Mouse (Mus musculus) hindbrain, embryonic 14.5 days (tissue): Measurements from ENCODE around the gene Cnbp. TPM values are rescaled to one million over a fixed set of nuclear protein-coding genes. Genes with fewer than 3 reads are reported as not detected.

Experiments used
- ATAC-seq: fragments of 200-750 bp; cut with Nextera tagmentation; 2 replicates; pipeline ENCODE4 v1.8.0; 2017; ENCODE audit warnings: moderate number of reproducible peaks, mild to moderate bottlenecking, moderate TSS enrichment, moderate library complexity; ENCODE audit not compliant: low FRiP score
- DNase-seq: peaks from one replicate; pipeline ENCODE4 v3.0.0-alpha.2; 2015; ENCODE audit warnings: low spot score
- H3K27ac ChIP-seq: fragments of 300-500 bp; sonication (generic); 2 replicates; pipeline ENCODE4 v1.5.1; 2014; ENCODE audit warnings: mild to moderate bottlenecking, moderate library complexity
- H3K27me3 ChIP-seq: fragments of 300-500 bp; sonication (generic); 2 replicates; pipeline ENCODE4 v1.6.1; 2014; ENCODE audit warnings: mild to moderate bottlenecking, low read length, mixed read lengths; ENCODE audit not compliant: control insufficient read depth, insufficient read depth
- H3K36me3 ChIP-seq: fragments of 300-500 bp; sonication (generic); replicated peaks from 2 replicates; pipeline ENCODE4 v1.6.1; 2014; ENCODE audit not compliant: control insufficient read depth, insufficient read depth
- H3K4me1 ChIP-seq: fragments of 300-500 bp; sonication (generic); replicated peaks from 2 replicates; pipeline ENCODE4 v1.6.1; 2014; ENCODE audit warnings: antibody characterized with exemption, low read length, mixed read lengths; ENCODE audit not compliant: control insufficient read depth, insufficient read depth
- H3K4me2 ChIP-seq: fragments of 300-500 bp; sonication (generic); replicated peaks from 2 replicates; pipeline ENCODE4 v1.6.1; 2014; ENCODE audit warnings: mild to moderate bottlenecking, moderate library complexity
- H3K4me3 ChIP-seq: fragments of 300-500 bp; sonication (generic); replicated peaks from 2 replicates; pipeline ENCODE4 v1.5.1; 2014; ENCODE audit warnings: mild to moderate bottlenecking, low read length
- H3K9ac ChIP-seq: fragments of 300-500 bp; sonication (generic); 2 replicates; pipeline ENCODE4 v1.6.1; 2014
- H3K9me3 ChIP-seq: fragments of 300-500 bp; sonication (generic); 2 replicates; pipeline ENCODE4 v1.6.1; 2016; ENCODE audit warnings: low read length; ENCODE audit not compliant: control insufficient read depth
- WGBS: fragments of 180-500 bp; shearing (Covaris S2); extraction: QIAGEN DNeasy Blood & Tissue Kit; methylation state at CpG from one replicate; pipeline ENCODE4 v1.1.7; 2014; 5-methylcytosine and 5-hydroxymethylcytosine counted together
- polyA plus RNA-seq: library from polyadenylated mRNA; unstranded; fragments of >200 nt; fragmentation: Nextera tagmentation; extraction: Ambion mirVana; gene quantifications from 2 replicates; pipeline ENCODE4 v1.2.1, GENCODE M21; 2014

Cnbp gene
- polyA plus RNA-seq, 1 experiment from 2014 or later: 555 TPM

DNA sequence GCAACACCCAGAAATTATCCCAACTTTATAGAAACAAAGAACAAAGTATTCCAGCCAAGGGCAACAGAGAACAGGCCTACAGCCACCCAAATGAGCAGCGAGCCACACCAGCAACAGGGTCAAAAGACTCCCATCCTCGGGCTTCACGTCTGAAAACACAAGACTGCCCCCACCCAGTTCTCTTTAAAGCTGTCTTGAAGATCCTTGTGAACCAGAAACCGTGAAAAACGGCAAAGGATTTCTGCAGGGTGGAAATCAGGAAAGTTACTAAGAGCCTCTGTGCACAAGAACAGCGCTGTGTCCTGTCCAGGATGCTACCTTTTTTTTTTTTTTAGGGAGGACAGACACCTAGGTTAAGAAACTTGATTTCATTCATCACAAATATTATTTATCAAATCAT lies 40.6 kb downstream of the Cnbp start:
- Histone ChIP-seq H3K27ac (no peak overlapping the region), H3K4me3 (peak overlapping the region; percentile 57), H3K27me3 (no peaks in the 10 kb centered on the region), H3K36me3 (peaks cover 20% of the 10 kb centered on the region), H3K9ac (0 out of 2 replicates have a peak overlapping the region, but pooled peaks have one; percentile 74), H3K9me3 (no peaks in the 10 kb centered on the region), H3K4me2 (peak overlapping the region; percentile 74), H3K4me1 (peaks cover 12% of the 10 kb centered on the region)
- 46% methylated on average over 6 of the region's 6 CpGs for WGBS
- DNase-seq (no peak), ATAC-seq (no peak)

DNA sequence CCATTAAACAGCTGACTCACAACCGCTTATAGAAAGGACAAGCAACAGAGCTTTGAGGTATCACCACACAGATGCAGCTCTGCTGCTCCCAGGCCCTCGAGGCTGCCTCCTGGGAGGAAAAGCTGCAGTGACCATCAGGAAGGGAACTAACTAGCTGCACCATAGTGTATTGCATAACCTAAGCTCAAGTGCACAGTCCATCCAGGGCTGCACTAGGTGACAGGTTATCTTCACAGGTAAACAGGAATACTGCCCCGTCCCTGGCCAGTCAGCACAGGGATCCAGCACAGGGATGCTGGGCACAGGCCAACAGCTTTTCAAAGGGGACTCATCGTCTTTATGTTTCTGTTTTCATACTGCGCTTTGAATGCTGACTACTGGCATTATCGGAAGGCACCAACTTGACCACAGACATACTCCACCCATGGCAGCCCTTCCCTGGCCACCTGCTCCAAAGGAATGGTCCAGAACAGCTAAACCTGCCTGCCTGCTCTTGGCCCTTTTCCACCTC lies 41.2 kb downstream of the Cnbp start:
- H3K4me1 ChIP-seq: peaks cover 12% of the 10 kb centered on the region
- no peaks in the 10 kb centered on the region for H3K9me3 ChIP-seq
- no peak overlapping the region for H3K4me3 ChIP-seq
- ATAC-seq (no peak), DNase-seq (no peak)
- H3K36me3 ChIP-seq: peaks cover 17% of the 10 kb centered on the region; the same call in 1 of the 2 replicates
- 92% methylated on average over 6 of the region's 6 CpGs for WGBS
- no peak overlapping the region for H3K27ac ChIP-seq
- H3K9ac ChIP-seq: 0 out of 2 replicates have a peak overlapping the region, but pooled peaks have one; percentile 3
- no peaks in the 10 kb centered on the region for H3K27me3 ChIP-seq
- H3K4me2 ChIP-seq: peak overlapping the region; percentile 74

DNA sequence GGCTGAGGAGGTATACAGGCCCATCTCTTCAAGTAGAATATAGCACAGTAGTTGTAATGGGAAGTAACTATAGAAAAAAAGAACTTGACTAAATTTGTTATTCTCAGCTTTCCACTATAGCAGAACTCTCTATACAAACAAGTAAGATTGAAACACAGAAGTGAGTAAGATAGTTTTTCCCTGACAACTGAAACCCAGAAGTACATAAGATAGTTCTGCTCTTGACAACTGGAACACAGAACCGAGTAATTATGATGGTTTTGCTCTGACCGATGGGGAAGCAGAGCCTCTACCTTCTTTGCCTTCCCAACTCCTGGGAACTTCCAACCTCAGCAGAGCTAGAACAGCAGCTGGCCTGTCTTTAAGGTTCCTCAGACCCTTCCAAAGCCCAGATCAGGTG lies 41.8 kb downstream of the Cnbp start:
- no peak overlapping the region for H3K4me2 ChIP-seq
- no peaks in the 10 kb centered on the region for H3K9me3 ChIP-seq
- H3K4me3 ChIP-seq: no peak overlapping the region
- DNase-seq (no peak), ATAC-seq (no peak)
- H3K4me1 ChIP-seq: peaks cover 12% of the 10 kb centered on the region
- no peak overlapping the region for H3K27ac ChIP-seq
- peaks cover 13% of the 10 kb centered on the region; the same call in 1 of the 2 replicates for H3K36me3 ChIP-seq
- H3K27me3 ChIP-seq: no peaks in the 10 kb centered on the region
- H3K9ac ChIP-seq: 0 out of 2 replicates have a peak overlapping the region, but pooled peaks have one; percentile 3
- 90% methylated on average over 2 of the region's 2 CpGs for WGBS

DNA sequence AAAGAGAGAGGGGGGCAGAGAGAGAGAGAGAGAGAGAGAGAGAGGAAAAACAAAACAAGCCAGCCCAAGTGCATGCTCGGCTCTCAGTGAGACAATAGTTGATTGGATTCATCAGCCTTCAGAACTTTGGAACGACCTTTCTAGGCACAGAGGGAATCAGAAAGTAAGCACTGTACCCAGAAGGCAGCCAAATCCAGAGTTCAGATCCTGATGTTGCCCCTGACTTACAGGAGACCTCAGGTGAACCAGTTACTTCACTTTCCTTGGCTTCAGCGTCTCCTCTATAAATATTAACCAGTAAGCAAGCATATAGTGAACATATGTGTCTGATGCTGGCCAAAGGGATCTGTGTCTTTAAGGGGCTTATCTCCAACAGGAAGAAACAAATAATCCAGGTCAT lies 42.4 kb downstream of the Cnbp start:
- H3K4me3 ChIP-seq: no peak overlapping the region
- no peaks in the 10 kb centered on the region for H3K9me3 ChIP-seq
- 80% methylated on average over 3 of the region's 3 CpGs for WGBS
- no peaks in the 10 kb centered on the region for H3K27me3 ChIP-seq
- no peak overlapping the region for H3K4me2 ChIP-seq
- H3K27ac ChIP-seq: no peak overlapping the region
- no peak overlapping the region for H3K9ac ChIP-seq
- ATAC-seq (no peak), DNase-seq (no peak)
- H3K4me1 ChIP-seq: peaks cover 12% of the 10 kb centered on the region
- peaks cover 8% of the 10 kb centered on the region; the same call in 1 of the 2 replicates for H3K36me3 ChIP-seq

DNA sequence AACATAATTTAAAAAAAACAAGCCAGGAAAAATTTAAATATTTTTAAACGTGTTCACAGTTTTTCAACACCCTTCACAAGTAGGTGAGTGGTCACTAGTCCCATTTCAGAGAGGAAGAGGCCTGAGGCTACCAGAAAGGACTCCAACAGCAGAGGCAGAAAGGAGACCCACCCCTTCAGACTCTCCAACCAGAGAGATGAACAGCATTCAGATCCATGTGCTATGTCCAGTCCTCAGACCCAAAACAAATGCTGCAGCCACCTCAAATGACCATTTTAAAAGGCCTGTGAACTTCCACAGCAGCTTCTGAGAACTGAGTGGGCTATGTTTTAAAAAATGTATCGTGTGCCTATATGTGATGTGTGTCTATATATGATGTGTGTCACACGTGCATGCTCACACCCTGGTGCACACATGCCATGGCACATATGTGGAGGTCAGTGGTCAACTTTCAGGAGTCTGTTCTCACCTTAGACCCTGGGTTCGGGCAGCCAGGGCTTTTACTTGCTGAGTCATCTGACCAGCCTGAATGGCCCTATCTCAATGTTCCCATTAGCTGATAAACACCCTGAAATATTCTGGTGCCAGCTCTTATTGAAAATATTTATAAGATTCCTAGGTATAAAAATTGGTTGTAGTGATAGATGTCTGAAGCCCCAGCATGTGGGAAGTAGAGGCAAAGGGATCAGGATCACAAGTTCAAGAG lies 43.0 kb downstream of the Cnbp start:
- H3K9me3 ChIP-seq: no peaks in the 10 kb centered on the region
- ATAC-seq (no peak), DNase-seq (no peak)
- H3K9ac ChIP-seq: no peak overlapping the region
- H3K4me2 ChIP-seq: no peak overlapping the region
- 86% methylated on average over 4 of the region's 4 CpGs for WGBS
- H3K27me3 ChIP-seq: no peaks in the 10 kb centered on the region
- H3K27ac ChIP-seq: no peak overlapping the region
- peaks cover 12% of the 10 kb centered on the region for H3K4me1 ChIP-seq
- H3K36me3 ChIP-seq: 0 out of 2 replicates have a peak, but pooled peaks cover 4% of the 10 kb centered on the region
- H3K4me3 ChIP-seq: no peak overlapping the region

DNA sequence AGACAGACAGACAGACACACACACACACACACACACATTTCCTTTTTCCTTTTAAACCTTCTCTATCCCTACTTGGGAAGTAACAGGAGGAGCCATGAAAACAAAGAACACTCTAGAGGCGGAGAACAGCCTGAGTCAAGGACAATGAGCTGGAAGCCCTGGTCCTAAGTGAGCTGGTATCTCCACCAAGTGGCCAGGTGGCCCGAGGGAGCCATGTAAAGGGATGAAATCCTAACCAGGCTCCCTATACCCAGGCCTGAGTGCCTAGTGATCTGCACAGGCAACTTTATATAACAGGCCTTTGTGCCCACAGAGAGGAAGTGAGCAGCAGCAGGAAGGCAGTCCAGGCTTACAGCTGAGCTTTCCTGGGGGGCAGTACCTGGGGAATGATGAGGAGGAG lies 44.0 kb downstream of the Cnbp start:
- ATAC-seq: no peak
- Histone ChIP-seq H3K36me3 (0 out of 2 replicates have a peak, but pooled peaks cover 4% of the 10 kb centered on the region), H3K4me2 (no peak overlapping the region), H3K9ac (no peak overlapping the region), H3K9me3 (no peaks in the 10 kb centered on the region), H3K27ac (no peak overlapping the region), H3K4me3 (no peak overlapping the region), H3K4me1 (peaks cover 9% of the 10 kb centered on the region), H3K27me3 (no peaks in the 10 kb centered on the region)
- 65% methylated on average over 2 of the region's 2 CpGs for WGBS
- DNase-seq: no peak

DNA sequence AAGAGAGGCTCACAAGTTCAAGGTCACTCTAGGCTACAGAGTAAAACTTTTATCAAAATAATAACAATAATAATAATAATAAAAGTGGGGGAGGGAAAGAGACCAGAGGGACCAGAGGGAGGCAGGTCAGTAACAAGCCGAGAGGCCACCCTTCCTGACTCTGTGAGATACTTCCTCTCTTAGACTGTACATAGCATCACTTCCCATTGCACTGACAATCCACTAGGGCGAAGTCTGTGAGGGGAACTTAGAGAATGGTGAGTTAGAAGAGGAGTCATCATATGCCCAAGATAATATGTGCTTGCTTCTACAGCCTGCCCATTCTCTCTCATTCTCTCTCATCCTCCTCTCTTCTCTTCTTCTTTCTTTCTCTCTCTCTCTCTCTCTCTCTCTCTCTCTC lies 44.9 kb downstream of the Cnbp start:
- no peak for ATAC-seq
- H3K4me2 ChIP-seq: no peak overlapping the region
- DNase-seq: no peak
- 93% methylated on average over 2 of the region's 2 CpGs for WGBS
- no peak overlapping the region for H3K4me3 ChIP-seq
- 0 out of 2 replicates have a peak, but pooled peaks cover 4% of the 10 kb centered on the region for H3K36me3 ChIP-seq
- peaks cover 9% of the 10 kb centered on the region for H3K4me1 ChIP-seq
- H3K27me3 ChIP-seq: no peaks in the 10 kb centered on the region
- H3K27ac ChIP-seq: no peak overlapping the region
- no peaks in the 10 kb centered on the region for H3K9me3 ChIP-seq
- no peak overlapping the region for H3K9ac ChIP-seq

DNA sequence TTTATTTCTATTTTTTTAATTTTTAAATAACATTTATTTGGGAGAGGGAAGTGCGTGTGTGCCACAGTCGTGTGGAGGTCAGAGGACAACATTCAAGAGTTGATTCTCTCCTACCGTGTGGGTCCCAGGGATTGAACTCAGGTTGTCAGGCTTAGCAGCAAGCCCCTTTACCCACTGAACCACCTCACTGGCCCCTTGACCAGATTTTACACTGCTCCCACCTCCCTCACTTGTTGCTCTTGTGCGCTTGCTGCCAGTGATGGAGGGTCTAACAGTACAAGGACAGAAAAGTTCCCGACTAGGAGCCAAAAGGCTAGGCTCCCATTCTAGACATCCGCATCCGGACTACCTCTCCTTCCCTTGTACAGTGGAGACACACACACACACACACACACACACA lies 45.5 kb downstream of the Cnbp start:
- no peak overlapping the region for H3K4me3 ChIP-seq
- no peak for ATAC-seq
- no peak for DNase-seq
- H3K9ac ChIP-seq: no peak overlapping the region
- peaks cover 3% of the 10 kb centered on the region; the same call in 1 of the 2 replicates for H3K4me1 ChIP-seq
- no peak overlapping the region for H3K27ac ChIP-seq
- no peaks in the 10 kb centered on the region for H3K9me3 ChIP-seq
- no peaks in the 10 kb centered on the region for H3K27me3 ChIP-seq
- WGBS: 95% methylated on average over 7 of the region's 7 CpGs
- no peak overlapping the region for H3K4me2 ChIP-seq
- H3K36me3 ChIP-seq: 0 out of 2 replicates have a peak, but pooled peaks cover 4% of the 10 kb centered on the region

DNA sequence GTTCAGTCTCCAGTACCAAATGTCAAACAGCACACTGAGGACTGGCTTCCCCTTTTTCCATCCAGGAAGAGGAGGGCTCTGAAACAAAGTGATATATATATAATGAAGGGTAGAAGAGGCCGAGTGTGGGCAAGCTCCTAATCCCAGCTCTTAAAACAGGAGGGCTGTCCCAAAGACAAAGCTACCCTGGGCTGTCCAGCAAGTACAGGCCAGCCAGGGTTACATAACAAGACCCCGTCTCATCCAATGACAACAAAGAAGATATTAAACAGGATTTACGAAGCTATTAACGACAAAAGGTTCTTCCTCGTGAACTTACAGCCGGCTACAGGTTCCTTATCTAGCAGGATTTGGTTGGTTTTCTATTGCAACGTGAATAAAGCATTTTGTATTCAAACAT lies 46.0 kb downstream of the Cnbp start:
- Histone ChIP-seq H3K27me3 (no peaks in the 10 kb centered on the region), H3K4me1 (no peaks in the 10 kb centered on the region), H3K4me3 (no peak overlapping the region), H3K27ac (no peak overlapping the region), H3K9ac (no peak overlapping the region), H3K36me3 (0 out of 2 replicates have a peak, but pooled peaks cover 4% of the 10 kb centered on the region), H3K4me2 (no peak overlapping the region), H3K9me3 (no peaks in the 10 kb centered on the region)
- WGBS: 91% methylated on average over 7 of the region's 7 CpGs
- DNase-seq (no peak), ATAC-seq (no peak)
